ENCODE assay signal across 14 mouse cellular contexts in genomic region chr1:77388556-77388955, GRCm38 (mm10).
"Had no signal": no experiment of that assay in that cellular context is flagged by ENCODE, and none has a peak within 500 bp of the region (broad histone marks: within the 10 kb centered on the region; RNA-seq: fewer than 3 reads in every experiment).

No protein-coding gene starts in this region.

- H3K9ac ChIP-seq: limb, embryonic 13.5 days; liver, embryonic 13.5 days; stomach, embryonic 15.5 days had no signal

- H3K4me1 ChIP-seq: liver, embryonic 13.5 days; stomach, embryonic 15.5 days had no signal

- DNase-seq: kidney, adult 9 months; kidney, postnatal 25 days; left cerebral cortex, postnatal 4 days; liver, embryonic 13.5 days; lung, adult 2 months; lung, postnatal 14 days; lung, postnatal 4 days; midbrain, embryonic 14.5 days; right cerebral cortex, postnatal 14 days; spleen, adult 18-20 months; thymus, postnatal 25 days had no signal

- H3K27me3 ChIP-seq: limb, embryonic 13.5 days; liver, embryonic 13.5 days; stomach, embryonic 15.5 days had no signal

- H3K4me2 ChIP-seq: limb, embryonic 13.5 days; liver, embryonic 13.5 days; midbrain, embryonic 11.5 days; stomach, embryonic 15.5 days had no signal

- H3K9me3 ChIP-seq: limb, embryonic 13.5 days; liver, embryonic 13.5 days; stomach, embryonic 15.5 days had no signal

- H3K36me3 ChIP-seq: liver, embryonic 13.5 days; stomach, embryonic 15.5 days had no signal

- H3K4me3 ChIP-seq: limb, embryonic 13.5 days; liver, embryonic 13.5 days; stomach, embryonic 15.5 days had no signal

- H3K27ac ChIP-seq: limb, embryonic 13.5 days; liver, embryonic 13.5 days; stomach, embryonic 15.5 days had no signal
